Mouse (Mus musculus) lung, postnatal 0 days (tissue): ENCODE measurements around the gene Smtnl2.

ENCODE experiments used
- CTCF ChIP-seq: IDR thresholded peaks from 2 replicates; pipeline ENCODE4 v1.5.1; 2016; ENCODE audit warnings: antibody characterized with exemption, mild to moderate bottlenecking
- EP300 ChIP-seq: IDR thresholded peaks from 2 replicates; pipeline ENCODE4 v1.6.1; 2016; ENCODE audit warnings: antibody characterized with exemption, mild to moderate bottlenecking, control low read depth

DNA sequence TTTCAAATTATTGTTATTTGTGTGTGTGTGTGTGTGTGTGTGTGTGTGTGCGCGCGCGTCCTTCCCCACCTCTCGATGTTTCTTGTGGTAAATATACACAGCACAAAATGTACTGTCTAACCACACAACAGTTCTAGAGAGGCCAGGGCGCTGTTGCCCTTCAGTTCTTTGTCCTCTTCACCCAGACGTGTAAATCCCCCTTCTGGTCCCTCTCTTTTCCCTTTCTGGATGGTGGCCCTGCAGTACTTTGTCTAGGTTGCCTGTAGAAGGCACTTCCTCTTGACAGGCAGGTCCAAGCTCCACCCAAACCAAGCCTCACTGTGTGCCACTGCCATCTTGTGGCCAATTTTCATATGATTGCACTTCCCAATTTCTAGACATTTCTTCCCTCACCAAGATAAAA is 17.8 kb upstream of the Smtnl2 start:
- TF ChIP-seq EP300 (no peak), CTCF (peak; percentile 97)
